Mouse (Mus musculus) lung, postnatal 0 days (tissue): ENCODE results near the gene Med16.
"Not testable (repeated sequence)": the region's sequence is repeated elsewhere in the genome, so short reads cannot be mapped to it uniquely, and the experiment has no call there.

Experiments used
- CTCF ChIP-seq: IDR thresholded peaks from 2 replicates; pipeline ENCODE4 v1.5.1; 2016; ENCODE audit warnings: antibody characterized with exemption, mild to moderate bottlenecking
- EP300 ChIP-seq: IDR thresholded peaks from 2 replicates; pipeline ENCODE4 v1.6.1; 2016; ENCODE audit warnings: antibody characterized with exemption, mild to moderate bottlenecking, control low read depth

GRCm38 (mm10) chr10:79892451-79893118 is 16.1 kb downstream of the Med16 start:
- TF ChIP-seq CTCF: peak; percentile 87
- TF ChIP-seq EP300: not testable (repeated sequence)
